Mouse (Mus musculus): ENCODE results near the gene Nfia. TPM values are rescaled to one million over a fixed set of nuclear protein-coding genes. Genes with fewer than 3 reads are reported as not detected.
A peak's percentile ranks its signal among the peaks of the same experiment; 100 is the strongest.

The Nfia gene
- polyA plus RNA-seq, 2 experiments, result 51.9 to 71.2 TPM

- no peaks in the 10 kb centered on the region for H3K27me3 ChIP-seq (ENCODE audit: control insufficient read depth, insufficient read depth, low read length)
- DNase-seq (ENCODE audit: low spot score) (peak; percentile 64), ATAC-seq (ENCODE audit: low FRiP score, low read depth) (peak; percentile 82; the same call in 1 of the 2 replicates)
- H3K36me3 ChIP-seq (ENCODE audit: control insufficient read depth, insufficient read depth, low read length), result 0 out of 2 replicates have a peak, but pooled peaks cover 8% of the 10 kb centered on the region
- peaks cover 17% of the 10 kb centered on the region; the same call in 1 of the 2 replicates for H3K4me1 ChIP-seq (ENCODE audit: control insufficient read depth, insufficient read depth, low read length)
- no peak overlapping the region for H3K9ac ChIP-seq (ENCODE audit: low read depth, low read length, severe bottlenecking)
- no peak overlapping the region; the same call in 1 of the 2 replicates for H3K27ac ChIP-seq (replicated peaks; ENCODE audit: low read depth, low read length)
- H3K4me2 ChIP-seq (replicated peaks; ENCODE audit: low read depth, low read length, severe bottlenecking), result no peak overlapping the region
- H3K9me3 ChIP-seq (ENCODE audit: control insufficient read depth, low read length), result no peaks in the 10 kb centered on the region
- no peak overlapping the region for H3K4me3 ChIP-seq (replicated peaks; ENCODE audit: low read length)
- no peak for TF ChIP-seq POLR2A (IDR thresholded peaks at IDR 0.05; ENCODE audit: borderline replicate concordance, extremely low read depth, insufficient read depth, insufficient read length)
- WGBS, result 67% methylated on average over 7 of the region's 7 CpGs
Observed at GRCm38 (mm10) chr4:97968786-97969348, 196.3 kb downstream of the Nfia start.

- no peak for DNase-seq (ENCODE audit: low spot score)
- WGBS, result 93% methylated on average over 2 of the region's 2 CpGs
- H3K4me1 ChIP-seq (ENCODE audit: control insufficient read depth, insufficient read depth, low read length), result peaks cover 22% of the 10 kb centered on the region
Observed at GRCm38 (mm10) chr4:97973064-97973463, 200.5 kb downstream of the Nfia start.

GRCm38 (mm10) chr4:97974037-97974436 lies 201.5 kb downstream of the Nfia start:
- DNase-seq (ENCODE audit: low spot score) (no peak), ATAC-seq (ENCODE audit: low FRiP score, low read depth) (no peak)
- Histone ChIP-seq H3K4me3 (replicated peaks; ENCODE audit: low read length) (no peak overlapping the region), H3K4me1 (ENCODE audit: control insufficient read depth, insufficient read depth, low read length) (peaks cover 17% of the 10 kb centered on the region), H3K9me3 (ENCODE audit: control insufficient read depth, low read length) (no peaks in the 10 kb centered on the region), H3K36me3 (ENCODE audit: control insufficient read depth, insufficient read depth, low read length) (peaks cover under 1% of the 10 kb centered on the region; the same call in 1 of the 2 replicates), H3K9ac (ENCODE audit: low read depth, low read length, severe bottlenecking) (no peak overlapping the region), H3K27me3 (ENCODE audit: control insufficient read depth, insufficient read depth, low read length) (no peaks in the 10 kb centered on the region), H3K27ac (replicated peaks; ENCODE audit: low read depth, low read length) (no peak overlapping the region), H3K4me2 (replicated peaks; ENCODE audit: low read depth, low read length, severe bottlenecking) (no peak overlapping the region)
- 73% methylated on average over 6 of the region's 6 CpGs for WGBS
- TF ChIP-seq POLR2A (IDR thresholded peaks at IDR 0.05; ENCODE audit: borderline replicate concordance, extremely low read depth, insufficient read depth, insufficient read length), result no peak

More at GRCm38 (mm10) chr4:97973064-97973463, 200.5 kb downstream of the Nfia start:
- no peak overlapping the region for H3K4me3 ChIP-seq (replicated peaks; ENCODE audit: low read length)
- H3K9ac ChIP-seq (ENCODE audit: low read depth, low read length, severe bottlenecking), result no peak overlapping the region
- no peak overlapping the region for H3K4me2 ChIP-seq (replicated peaks; ENCODE audit: low read depth, low read length, severe bottlenecking)
- TF ChIP-seq POLR2A (IDR thresholded peaks at IDR 0.05; ENCODE audit: borderline replicate concordance, extremely low read depth, insufficient read depth, insufficient read length), result no peak
- no peak overlapping the region for H3K27ac ChIP-seq (replicated peaks; ENCODE audit: low read depth, low read length)
- 0 out of 2 replicates have a peak, but pooled peaks cover 2% of the 10 kb centered on the region for H3K36me3 ChIP-seq (ENCODE audit: control insufficient read depth, insufficient read depth, low read length)
- H3K9me3 ChIP-seq (ENCODE audit: control insufficient read depth, low read length), result no peaks in the 10 kb centered on the region
- no peak for ATAC-seq (ENCODE audit: low FRiP score, low read depth)
- no peaks in the 10 kb centered on the region for H3K27me3 ChIP-seq (ENCODE audit: control insufficient read depth, insufficient read depth, low read length)

- WGBS, result 34% methylated on average over 5 of the region's 5 CpGs
- no peak overlapping the region for H3K27ac ChIP-seq (replicated peaks; ENCODE audit: low read depth, low read length)
Observed at GRCm38 (mm10) chr4:97976891-97977290, 204.4 kb downstream of the Nfia start.

DNA sequence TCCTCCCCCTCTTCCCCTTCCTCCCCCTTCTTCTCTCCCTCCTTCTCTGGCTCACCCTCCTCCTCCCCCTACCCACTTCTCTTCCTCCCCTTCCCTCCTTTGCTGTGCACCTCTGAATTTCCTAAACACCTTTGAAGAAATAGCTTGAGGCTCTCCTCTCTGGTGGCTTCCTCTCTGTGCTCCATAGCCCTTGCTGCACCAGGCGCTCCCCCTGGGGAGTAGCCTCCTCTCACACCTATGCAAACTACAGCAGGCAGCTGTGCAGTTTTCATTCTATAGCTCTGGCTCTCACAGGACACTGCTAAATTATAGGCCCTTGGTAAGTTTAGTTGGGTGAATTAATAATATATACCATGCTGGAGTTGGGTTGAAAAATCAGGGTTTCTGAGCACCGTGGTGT lies 211.8 kb downstream of the Nfia start:
- Histone ChIP-seq H3K4me2 (replicated peaks; ENCODE audit: low read depth, low read length, severe bottlenecking) (no peak overlapping the region), H3K9ac (ENCODE audit: low read depth, low read length, severe bottlenecking) (no peak overlapping the region), H3K4me1 (ENCODE audit: control insufficient read depth, insufficient read depth, low read length) (no peaks in the 10 kb centered on the region), H3K27me3 (ENCODE audit: control insufficient read depth, insufficient read depth, low read length) (no peaks in the 10 kb centered on the region), H3K36me3 (ENCODE audit: control insufficient read depth, insufficient read depth, low read length) (peaks cover 7% of the 10 kb centered on the region; the same call in 1 of the 2 replicates), H3K4me3 (replicated peaks; ENCODE audit: low read length) (no peak overlapping the region), H3K27ac (replicated peaks; ENCODE audit: low read depth, low read length) (no peak overlapping the region), H3K9me3 (ENCODE audit: control insufficient read depth, low read length) (no peaks in the 10 kb centered on the region)
- ATAC-seq (ENCODE audit: low FRiP score, low read depth) (no peak), DNase-seq (ENCODE audit: low spot score) (no peak)
- 83% methylated on average over 2 of the region's 2 CpGs for WGBS
- no peak for TF ChIP-seq POLR2A (IDR thresholded peaks at IDR 0.05; ENCODE audit: borderline replicate concordance, extremely low read depth, insufficient read depth, insufficient read length)

More at GRCm38 (mm10) chr4:97976891-97977290, 204.4 kb downstream of the Nfia start:
- no peak overlapping the region for H3K4me3 ChIP-seq (replicated peaks; ENCODE audit: low read length)
- no peak overlapping the region for H3K4me2 ChIP-seq (replicated peaks; ENCODE audit: low read depth, low read length, severe bottlenecking)
- no peak for DNase-seq (ENCODE audit: low spot score)
- no peak for ATAC-seq (ENCODE audit: low FRiP score, low read depth)
- TF ChIP-seq POLR2A (IDR thresholded peaks at IDR 0.05; ENCODE audit: borderline replicate concordance, extremely low read depth, insufficient read depth, insufficient read length), result no peak
- H3K9ac ChIP-seq (ENCODE audit: low read depth, low read length, severe bottlenecking), result no peak overlapping the region
- H3K27me3 ChIP-seq (ENCODE audit: control insufficient read depth, insufficient read depth, low read length), result no peaks in the 10 kb centered on the region
- peaks cover 17% of the 10 kb centered on the region for H3K4me1 ChIP-seq (ENCODE audit: control insufficient read depth, insufficient read depth, low read length)
- no peaks in the 10 kb centered on the region for H3K9me3 ChIP-seq (ENCODE audit: control insufficient read depth, low read length)
- H3K36me3 ChIP-seq (ENCODE audit: control insufficient read depth, insufficient read depth, low read length), result no peaks in the 10 kb centered on the region; the same call in 1 of the 2 replicates

Data from limb, embryonic 14.5 days (tissue).